Mouse (Mus musculus) brain, embryonic 14.5 days (tissue): ENCODE data around the gene Atf3.

Source experiments
- CTCF ChIP-seq: fragments of 200-500 bp; IDR thresholded peaks from 2 replicates; pipeline ENCODE4 v1.5.1; 2012; ENCODE audit warnings: inconsistent platforms, mild to moderate bottlenecking, moderate library complexity, borderline replicate concordance; ENCODE audit not compliant: insufficient read depth, insufficient read length; ENCODE audit errors: extremely low read depth
- POLR2A ChIP-seq: fragments of 200-500 bp; IDR thresholded peaks from 2 replicates; pipeline ENCODE4 v1.6.1; 2012; ENCODE audit warnings: mild to moderate bottlenecking, inconsistent platforms, borderline replicate concordance; ENCODE audit not compliant: poor library complexity, insufficient read depth, insufficient read length, severe bottlenecking; ENCODE audit errors: extremely low read depth

GRCm38 (mm10) chr1:191220588-191220987, 2.7 kb upstream of the Atf3 start:
- TF ChIP-seq POLR2A (no peak), CTCF (no peak)
